Mouse (Mus musculus) testis, adult 2 months (tissue): ENCODE results near the gene Hccs. TPM values are rescaled to one million over a fixed set of nuclear protein-coding genes. Genes with fewer than 3 reads are reported as not detected.
A peak's percentile ranks its signal among the peaks of the same experiment; 100 is the strongest.

ENCODE experiments used
- H3K27ac ChIP-seq: fragments of 200-500 bp; 2 replicates; pipeline ENCODE4 v1.5.1; 2012; ENCODE audit warnings: low read depth, low read length; ENCODE audit not compliant: control insufficient read depth, insufficient read depth
- H3K27me3 ChIP-seq: fragments of 200-500 bp; 2 replicates; pipeline ENCODE4 v1.6.1; 2012; ENCODE audit warnings: mild to moderate bottlenecking, low read length, moderate library complexity; ENCODE audit not compliant: control insufficient read depth, insufficient read depth
- H3K36me3 ChIP-seq: fragments of 200-500 bp; 2 replicates; pipeline ENCODE4 v1.6.1; 2012; ENCODE audit warnings: mild to moderate bottlenecking, low read length; ENCODE audit not compliant: control insufficient read depth, insufficient read depth
- H3K4me1 ChIP-seq: fragments of 200-500 bp; 2 replicates; pipeline ENCODE4 v1.6.1; 2012; ENCODE audit warnings: low read length; ENCODE audit not compliant: control insufficient read depth, insufficient read depth
- H3K4me3 ChIP-seq: fragments of 200-500 bp; 2 replicates; pipeline ENCODE4 v1.5.1; 2012; ENCODE audit warnings: low read depth, mild to moderate bottlenecking, low read length, moderate library complexity, mixed read lengths; ENCODE audit not compliant: control insufficient read depth
- CTCF ChIP-seq: fragments of 200-500 bp; IDR thresholded peaks from 2 replicates; pipeline ENCODE4 v1.5.1; 2012; ENCODE audit warnings: low read depth, mild to moderate bottlenecking, inconsistent platforms, low read length, moderate library complexity; ENCODE audit not compliant: control insufficient read depth, insufficient read depth, insufficient replicate concordance
- POLR2A ChIP-seq: fragments of 200-500 bp; IDR thresholded peaks from 2 replicates; pipeline ENCODE4 v1.6.1; 2012; ENCODE audit warnings: low read depth, mild to moderate bottlenecking, inconsistent platforms, low read length, moderate library complexity; ENCODE audit not compliant: control insufficient read depth
- polyA plus RNA-seq: library from polyadenylated mRNA; depleted of rRNA; stranded (reverse); fragments of >200 nt; gene quantifications from 2 replicates; pipeline ENCODE4 v1.2.3, GENCODE M21; 2012

Hccs gene
- polyA plus RNA-seq, 1 experiment: 2.9 TPM

- Histone ChIP-seq H3K27ac (peak overlapping the region; percentile 49; the same call in 1 of the 2 replicates), H3K27me3 (no peaks in the 10 kb centered on the region), H3K4me3 (peak overlapping the region; percentile 80), H3K4me1 (peaks cover 2% of the 10 kb centered on the region; the same call in 1 of the 2 replicates), H3K36me3 (no peaks in the 10 kb centered on the region)
- TF ChIP-seq POLR2A (no peak), CTCF (no peak)
Measured at GRCm38 (mm10) chrX:169319066-169319760, 959 bp downstream of the Hccs start.

- no peak overlapping the region for H3K27ac ChIP-seq
- no peak overlapping the region for H3K4me3 ChIP-seq
- no peaks in the 10 kb centered on the region for H3K36me3 ChIP-seq
- TF ChIP-seq POLR2A (no peak), CTCF (no peak)
- H3K27me3 ChIP-seq: no peaks in the 10 kb centered on the region
- H3K4me1 ChIP-seq: no peaks in the 10 kb centered on the region
Measured at GRCm38 (mm10) chrX:169308559-169308958, 11.6 kb downstream of the Hccs start.

GRCm38 (mm10) chrX:169303945-169304344, 16.2 kb downstream of the Hccs start:
- Histone ChIP-seq H3K27ac (no peak overlapping the region), H3K36me3 (no peaks in the 10 kb centered on the region), H3K4me3 (no peak overlapping the region), H3K27me3 (no peaks in the 10 kb centered on the region), H3K4me1 (peaks cover 2% of the 10 kb centered on the region)
- TF ChIP-seq POLR2A: no peak

- H3K4me1 ChIP-seq: peaks cover 2% of the 10 kb centered on the region
- no peak for TF ChIP-seq POLR2A
- TF ChIP-seq CTCF: no peak
- no peaks in the 10 kb centered on the region for H3K36me3 ChIP-seq
- no peak overlapping the region for H3K27ac ChIP-seq
- peak overlapping the region; percentile 35 for H3K4me3 ChIP-seq
- H3K27me3 ChIP-seq: no peaks in the 10 kb centered on the region
Measured at GRCm38 (mm10) chrX:169302271-169303045, 17.7 kb downstream of the Hccs start.

- H3K27me3 ChIP-seq: no peaks in the 10 kb centered on the region
- no peaks in the 10 kb centered on the region for H3K36me3 ChIP-seq
- no peak overlapping the region for H3K27ac ChIP-seq
- H3K4me3 ChIP-seq: no peak overlapping the region
- TF ChIP-seq CTCF (no peak), POLR2A (no peak)
- peaks cover 2% of the 10 kb centered on the region for H3K4me1 ChIP-seq
Measured at GRCm38 (mm10) chrX:169299579-169299978, 20.6 kb downstream of the Hccs start.

GRCm38 (mm10) chrX:169263433-169264172, 56.6 kb downstream of the Hccs start:
- no peaks in the 10 kb centered on the region for H3K36me3 ChIP-seq
- no peak overlapping the region for H3K4me3 ChIP-seq
- H3K4me1 ChIP-seq: no peaks in the 10 kb centered on the region
- no peak overlapping the region for H3K27ac ChIP-seq
- TF ChIP-seq CTCF (no peak), POLR2A (no peak)
- H3K27me3 ChIP-seq: no peaks in the 10 kb centered on the region

GRCm38 (mm10) chrX:169262212-169262611, 58.0 kb downstream of the Hccs start:
- no peaks in the 10 kb centered on the region for H3K4me1 ChIP-seq
- H3K27me3 ChIP-seq: no peaks in the 10 kb centered on the region
- no peak for TF ChIP-seq POLR2A
- no peak for TF ChIP-seq CTCF
- H3K36me3 ChIP-seq: no peaks in the 10 kb centered on the region
- no peak overlapping the region for H3K27ac ChIP-seq
- no peak overlapping the region for H3K4me3 ChIP-seq
